Mouse (Mus musculus) intestine, postnatal 0 days (tissue): ENCODE measurements around the gene Zmynd19. TPM values are rescaled to one million over a fixed set of nuclear protein-coding genes. Genes with fewer than 3 reads are reported as not detected.
"Not testable (repeated sequence)": the region's sequence is repeated elsewhere in the genome, so short reads cannot be mapped to it uniquely, and the experiment has no call there.

Experiments used
- ATAC-seq: fragments of 200-750 bp; cut with Nextera tagmentation; 2 replicates; pipeline ENCODE4 v1.8.0; 2017; ENCODE audit warnings: mild to moderate bottlenecking, moderate TSS enrichment, moderate library complexity
- H3K27ac ChIP-seq: fragments of 300-500 bp; sonication (generic); 2 replicates; pipeline ENCODE4 v1.5.1; 2014; ENCODE audit warnings: mild to moderate bottlenecking, low read depth, low read length, moderate library complexity
- H3K27me3 ChIP-seq: fragments of 300-500 bp; sonication (generic); replicated peaks from 2 replicates; pipeline ENCODE4 v1.6.1; 2014; ENCODE audit warnings: low read length, mixed read lengths; ENCODE audit not compliant: control insufficient read depth, insufficient read depth
- H3K36me3 ChIP-seq: fragments of 300-500 bp; sonication (generic); 2 replicates; pipeline ENCODE4 v1.6.1; 2014; ENCODE audit warnings: mild to moderate bottlenecking, moderate library complexity; ENCODE audit not compliant: control insufficient read depth, insufficient read depth
- H3K4me1 ChIP-seq: fragments of 300-500 bp; sonication (generic); replicated peaks from 2 replicates; pipeline ENCODE4 v1.6.1; 2014; ENCODE audit warnings: antibody characterized with exemption, low read length, mixed read lengths; ENCODE audit not compliant: control insufficient read depth, insufficient read depth
- H3K4me2 ChIP-seq: fragments of 300-500 bp; sonication (generic); replicated peaks from 2 replicates; pipeline ENCODE4 v1.6.1; 2014; ENCODE audit warnings: low read depth, mild to moderate bottlenecking, moderate library complexity
- H3K4me3 ChIP-seq: fragments of 300-500 bp; sonication (generic); 2 replicates; pipeline ENCODE4 v1.5.1; 2014; ENCODE audit warnings: low read depth, low read length
- H3K9ac ChIP-seq: fragments of 300-500 bp; sonication (generic); 2 replicates; pipeline ENCODE4 v1.6.1; 2014; ENCODE audit warnings: mild to moderate bottlenecking, low read depth, low read length
- H3K9me3 ChIP-seq: fragments of 300-500 bp; sonication (generic); 2 replicates; pipeline ENCODE4 v1.6.1; 2016; ENCODE audit warnings: mixed run types; ENCODE audit not compliant: control insufficient read depth
- CTCF ChIP-seq: sonication (generic); IDR thresholded peaks from 2 replicates; pipeline ENCODE4 v1.5.1; 2016; ENCODE audit warnings: low read depth, mild to moderate bottlenecking, control low read depth, antibody characterized with exemption, moderate library complexity
- WGBS: fragments of 180-500 bp; shearing (Covaris S2); extraction: QIAGEN DNeasy Blood & Tissue Kit; methylation state at CpG from one replicate; pipeline ENCODE4 v1.1.7; 2014; 5-methylcytosine and 5-hydroxymethylcytosine counted together
- polyA plus RNA-seq: library from polyadenylated mRNA; unstranded; fragments of >200 nt; fragmentation: Nextera tagmentation; extraction: Ambion mirVana; gene quantifications from 2 replicates; pipeline ENCODE4 v1.2.1, GENCODE M21; 2015

Gene Zmynd19
- polyA plus RNA-seq, 1 experiment from 2014 or later, result 5.0 TPM

GRCm38 (mm10) chr2:24960910-24961309 lies 11.3 kb downstream of the Zmynd19 start:
- H3K27me3 ChIP-seq, result no peaks in the 10 kb centered on the region
- H3K4me2 ChIP-seq, result no peak overlapping the region
- no peak overlapping the region for H3K4me3 ChIP-seq
- H3K36me3 ChIP-seq, result peaks cover 21% of the 10 kb centered on the region
- no peak for ATAC-seq
- TF ChIP-seq CTCF, result peak; percentile 79
- no peaks in the 10 kb centered on the region for H3K4me1 ChIP-seq
- H3K9ac ChIP-seq, result no peak overlapping the region
- WGBS, result 34% methylated on average over 3 of the region's 3 CpGs
- no peaks in the 10 kb centered on the region for H3K9me3 ChIP-seq
- no peak overlapping the region for H3K27ac ChIP-seq

- WGBS, result under 1% methylated on average over 28 of the region's 28 CpGs
- H3K9ac ChIP-seq, result peak within 1 kb of the TSS; percentile 66
- peak; percentile 98 for TF ChIP-seq CTCF
- no peaks in the 10 kb centered on the region for H3K9me3 ChIP-seq
- peak within 1 kb of the TSS; percentile 83 for H3K4me3 ChIP-seq
- peak; percentile 85 for ATAC-seq
- 0 out of 2 replicates have a peak within 1 kb of the TSS, but pooled peaks have one; percentile 15 for H3K27ac ChIP-seq
- H3K36me3 ChIP-seq, result peaks cover 23% of the 10 kb centered on the region
- peak within 1 kb of the TSS; percentile 78 for H3K4me2 ChIP-seq
- no peaks in the 10 kb centered on the region for H3K27me3 ChIP-seq
- H3K4me1 ChIP-seq, result no peaks in the 10 kb centered on the region
These were observed 12.9 kb downstream of the Zmynd19 start, which contains the start of gene Dph7 for GRCm38 (mm10) chr2:24962304-24963000. TSS of gene Dph7 (plus strand) at chr2:24962400.

GRCm38 (mm10) chr2:24970386-24970785 lies 20.8 kb downstream of the Zmynd19 start:
- Histone ChIP-seq H3K36me3 (peaks cover 40% of the 10 kb centered on the region), H3K4me2 (no peak overlapping the region), H3K27ac (no peak overlapping the region), H3K9ac (no peak overlapping the region), H3K27me3 (no peaks in the 10 kb centered on the region), H3K4me3 (no peak overlapping the region), H3K4me1 (peaks cover 5% of the 10 kb centered on the region; the same call in 1 of the 2 replicates), H3K9me3 (no peaks in the 10 kb centered on the region)
- 83% methylated on average over 4 of the region's 4 CpGs for WGBS
- ATAC-seq, result no peak
- TF ChIP-seq CTCF, result no peak

GRCm38 (mm10) chr2:24974452-24974851 lies 24.9 kb downstream of the Zmynd19 start:
- Histone ChIP-seq H3K36me3 (peaks cover 19% of the 10 kb centered on the region; the same call in 1 of the 2 replicates), H3K4me3 (peak overlapping the region; percentile 71), H3K27ac (peak overlapping the region; percentile 89), H3K9ac (peak overlapping the region; percentile 82), H3K4me2 (peak overlapping the region; percentile 99)
- H3K27me3 ChIP-seq, H3K4me1 ChIP-seq, ATAC-seq, H3K9me3 ChIP-seq: not testable (repeated sequence)
- WGBS, result 1% methylated on average over 17 of the region's 17 CpGs

GRCm38 (mm10) chr2:24974906-24975703 lies 25.5 kb downstream of the Zmynd19 start, which contains the start of gene Mrpl41:
TSS of gene Mrpl41 (minus strand) at chr2:24975098.
- Histone ChIP-seq H3K4me1 (peaks cover 5% of the 10 kb centered on the region; the same call in 1 of the 2 replicates), H3K27me3 (no peaks in the 10 kb centered on the region), H3K27ac (peak within 1 kb of the TSS; percentile 89), H3K9ac (peak within 1 kb of the TSS; percentile 82), H3K36me3 (peaks cover 13% of the 10 kb centered on the region; the same call in 1 of the 2 replicates), H3K9me3 (no peaks in the 10 kb centered on the region), H3K4me3 (peak within 1 kb of the TSS; percentile 71), H3K4me2 (peak within 1 kb of the TSS; percentile 99)
- ATAC-seq, result peak; percentile 99
- peak; percentile 6; the same call in 1 of the 2 replicates for TF ChIP-seq CTCF
- WGBS, result under 1% methylated on average over 64 of the region's 64 CpGs

- Histone ChIP-seq H3K36me3 (peaks cover 6% of the 10 kb centered on the region; the same call in 1 of the 2 replicates), H3K4me2 (peak within 1 kb of the TSS; percentile 99), H3K9ac (peak within 1 kb of the TSS; percentile 82), H3K4me1 (peaks cover 5% of the 10 kb centered on the region; the same call in 1 of the 2 replicates), H3K4me3 (peak within 1 kb of the TSS; percentile 71), H3K27me3 (no peaks in the 10 kb centered on the region), H3K9me3 (no peaks in the 10 kb centered on the region), H3K27ac (peak within 1 kb of the TSS; percentile 89)
- no peak for TF ChIP-seq CTCF
- under 1% methylated on average over 16 of the region's 16 CpGs for WGBS
- peak; percentile 54 for ATAC-seq
These were observed 26.2 kb downstream of the Zmynd19 start, which contains the start of gene Pnpla7 for GRCm38 (mm10) chr2:24975704-24976297. TSS of gene Pnpla7 (plus strand) at chr2:24976033.
